Mouse (Mus musculus) heart, adult 2 months (tissue): ENCODE measurements around the gene Aqp9. TPM values are rescaled to one million over a fixed set of nuclear protein-coding genes. Genes with fewer than 3 reads are reported as not detected.

Source experiments
- DNase-seq, 2 experiments: peaks; one replicate each; pipeline ENCODE4 v3.0.0; 2021
- H3K27ac ChIP-seq: fragments of 200-600 bp; 2 replicates; pipeline ENCODE4 v1.8.1; 2022
- H3K27me3 ChIP-seq: fragments of 200-500 bp; 2 replicates; pipeline ENCODE4 v1.6.1; 2012; ENCODE audit warnings: mild to moderate bottlenecking, low read length, inconsistent platforms, mixed read lengths; ENCODE audit not compliant: control insufficient read depth, insufficient read depth
- H3K36me3 ChIP-seq: fragments of 200-500 bp; 2 replicates; pipeline ENCODE4 v1.6.1; 2012; ENCODE audit warnings: low read length, inconsistent platforms; ENCODE audit not compliant: control insufficient read depth, insufficient read depth
- H3K4me1 ChIP-seq: fragments of 200-500 bp; 2 replicates; pipeline ENCODE4 v1.6.1; 2011; ENCODE audit warnings: low read length; ENCODE audit not compliant: control insufficient read depth, insufficient read depth
- H3K4me3 ChIP-seq: fragments of 200-600 bp; 2 replicates; pipeline ENCODE4 v1.8.1; 2022
- H3K79me2 ChIP-seq: fragments of 200-500 bp; replicated peaks from 2 replicates; pipeline ENCODE4 v1.6.1; 2012; ENCODE audit warnings: mild to moderate bottlenecking, inconsistent platforms, low read length, moderate library complexity, mixed read lengths; ENCODE audit not compliant: control insufficient read depth, insufficient read depth
- H3K9ac ChIP-seq: fragments of 200-500 bp; 2 replicates; pipeline ENCODE4 v1.6.1; 2012; ENCODE audit warnings: low read depth, mild to moderate bottlenecking, control low read depth, inconsistent platforms, low read length, mixed read lengths
- CTCF ChIP-seq: fragments of 200-600 bp; IDR thresholded peaks from 2 replicates; pipeline ENCODE4 v1.8.1; 2022; ENCODE audit warnings: antibody characterized with exemption, mild to moderate bottlenecking, moderate library complexity
- EP300 ChIP-seq: fragments of 200-500 bp; IDR thresholded peaks from 2 replicates; pipeline ENCODE4 v1.6.1; 2011; ENCODE audit warnings: low read depth, low read length, control low read depth; ENCODE audit not compliant: insufficient read depth
- POLR2A ChIP-seq: fragments of 200-500 bp; IDR thresholded peaks from 2 replicates; pipeline ENCODE4 v1.6.1; 2011; ENCODE audit warnings: mild to moderate bottlenecking, low read depth, low read length, control low read depth; ENCODE audit not compliant: insufficient read depth
- WGBS: fragments of 180-500 bp; shearing (Covaris S2); methylation state at CpG from one replicate; pipeline ENCODE4 v1.1.7; 2018; 5-methylcytosine and 5-hydroxymethylcytosine counted together
- intact Hi-C: fragments of 180-260 bp; cut with DNase I; formaldehyde crosslinking; loops from one replicate; pipeline ENCODE4 v1.15.1; 2025
- long read RNA-seq: library from polyadenylated mRNA; stranded (forward); transcript quantifications from one replicate; pipeline ENCODE4 v2.0.0, GENCODE M21; 2021
- polyA plus RNA-seq: library from polyadenylated mRNA; depleted of rRNA; stranded (reverse); fragments of >200 nt; gene quantifications from 2 replicates; pipeline ENCODE4 v1.2.3, GENCODE M21; 2012; rRNA removed
- total RNA-seq, 2 experiments: library from RNA; stranded (reverse); gene quantifications; 2 replicates each; pipeline ENCODE4 v1.2.3; 2021

Aqp9 gene
- total RNA-seq (under 1 TPM; 0.45 to 0.57 TPM), polyA plus RNA-seq (0.06 and 0.66 TPM in 2 replicates)
- long read RNA-seq: 0 reads

DNA sequence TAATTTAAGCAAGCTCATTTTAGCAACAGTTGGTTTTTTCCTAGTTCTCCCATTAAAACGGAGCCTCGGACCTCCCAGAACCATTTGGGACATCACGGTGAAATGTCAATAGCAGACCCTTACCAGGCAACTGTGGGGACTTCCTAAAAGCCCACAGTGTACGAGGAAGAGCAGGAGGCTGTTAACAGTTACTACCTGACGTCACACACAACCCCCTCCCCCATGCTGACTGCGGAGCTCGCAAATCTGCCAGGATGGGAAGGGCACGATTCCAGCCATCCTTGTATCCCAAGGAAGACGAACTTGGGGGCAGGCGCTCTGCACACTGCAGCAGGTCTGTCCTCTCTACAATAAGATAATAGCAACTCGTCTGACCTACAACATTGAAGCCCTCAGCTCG, at the start of gene Aqp9:
Aqp9 (minus strand) TSS at position 172 of the 400 bp plus-strand sequence.
- Histone ChIP-seq H3K79me2 (no peaks in the 10 kb centered on the region), H3K4me1 (peaks cover 1% of the 10 kb centered on the region), H3K9ac (no peak within 1 kb of the TSS), H3K27ac (no peak within 1 kb of the TSS), H3K4me3 (no peak within 1 kb of the TSS), H3K27me3 (no peaks in the 10 kb centered on the region), H3K36me3 (no peaks in the 10 kb centered on the region)
- DNase-seq: no peak
- WGBS: 38% methylated on average over 12 of the region's 12 CpGs
- TF ChIP-seq CTCF (no peak), POLR2A (no peak), EP300 (no peak)
- intact Hi-C loops: no loop called here

DNA sequence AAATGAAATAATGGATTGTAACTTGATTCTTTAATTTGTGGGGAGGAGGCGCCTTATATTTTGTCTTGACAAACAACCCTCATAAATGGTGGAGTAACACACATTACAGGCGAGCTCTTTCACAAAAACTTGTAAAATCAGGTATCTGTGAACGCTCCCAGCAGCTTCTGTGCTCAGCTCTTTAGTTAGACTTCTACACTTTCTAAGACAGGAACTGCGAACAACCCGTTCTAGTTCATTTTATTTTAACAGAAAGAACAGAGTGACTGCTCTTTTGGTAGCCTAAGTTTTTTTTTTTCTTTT, 49.3 kb upstream of the Aqp9 start:
- TF ChIP-seq CTCF (no peak), POLR2A (no peak), EP300 (no peak)
- no peak for DNase-seq
- Histone ChIP-seq H3K27me3 (peaks cover 18% of the 10 kb centered on the region), H3K9ac (no peak overlapping the region), H3K36me3 (no peaks in the 10 kb centered on the region), H3K4me1 (no peaks in the 10 kb centered on the region; the same call in 1 of the 2 replicates), H3K79me2 (no peaks in the 10 kb centered on the region), H3K27ac (no peak overlapping the region), H3K4me3 (no peak overlapping the region)
- intact Hi-C loops: loop anchor here (10.0 kb wide), 2 partner anchors 137 to 407 kb away; no protein-coding TSS in a partner anchor
- 46% methylated on average over 5 of the region's 5 CpGs for WGBS

DNA sequence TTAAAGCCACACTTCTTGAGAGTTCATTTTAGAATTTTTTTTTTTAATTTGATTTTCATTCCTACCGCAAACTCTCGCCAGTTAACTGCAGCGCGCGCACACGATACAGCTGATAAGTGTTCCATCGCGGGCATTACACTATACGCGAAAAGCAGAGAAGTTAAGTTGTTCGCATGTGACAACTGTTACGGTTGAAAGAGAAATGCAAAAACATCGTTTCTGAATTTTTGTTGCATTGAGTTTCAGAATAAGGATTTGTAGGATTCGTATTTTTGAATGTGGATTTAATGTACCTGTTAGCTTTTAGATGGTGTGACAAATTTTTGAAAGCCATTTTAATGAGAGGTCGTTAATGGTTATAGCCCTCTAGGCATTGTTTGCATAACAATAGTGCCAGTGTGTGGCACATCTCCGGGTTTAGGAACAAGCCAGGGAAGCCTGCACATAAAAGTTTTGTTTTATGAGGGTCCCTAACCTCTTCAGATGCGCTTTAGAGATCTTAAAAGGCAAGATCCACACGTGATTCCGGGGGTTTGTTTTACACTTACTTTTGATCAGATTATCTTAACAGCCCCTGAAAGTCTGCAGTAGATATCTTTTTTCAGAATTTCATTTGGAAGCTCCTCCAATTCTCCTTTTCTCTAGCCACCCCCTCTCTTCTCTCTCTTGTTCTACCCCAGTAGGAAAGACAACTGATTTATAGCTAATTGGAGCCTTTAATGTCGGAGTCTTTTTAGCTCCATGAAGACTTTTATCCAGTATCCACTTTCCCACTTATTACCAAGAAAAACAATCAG, 48.7 kb upstream of the Aqp9 start:
- Histone ChIP-seq H3K36me3 (no peaks in the 10 kb centered on the region), H3K4me1 (no peaks in the 10 kb centered on the region; the same call in 1 of the 2 replicates), H3K79me2 (no peaks in the 10 kb centered on the region), H3K4me3 (no peak overlapping the region), H3K27ac (no peak overlapping the region), H3K9ac (no peak overlapping the region), H3K27me3 (peaks cover 18% of the 10 kb centered on the region)
- TF ChIP-seq CTCF (no peak), EP300 (no peak), POLR2A (no peak)
- WGBS: 15% methylated on average over 20 of the region's 20 CpGs
- no peak for DNase-seq
- intact Hi-C loops: loop anchor here (10.0 kb wide), 2 partner anchors 138 to 408 kb away; no protein-coding TSS in a partner anchor

DNA sequence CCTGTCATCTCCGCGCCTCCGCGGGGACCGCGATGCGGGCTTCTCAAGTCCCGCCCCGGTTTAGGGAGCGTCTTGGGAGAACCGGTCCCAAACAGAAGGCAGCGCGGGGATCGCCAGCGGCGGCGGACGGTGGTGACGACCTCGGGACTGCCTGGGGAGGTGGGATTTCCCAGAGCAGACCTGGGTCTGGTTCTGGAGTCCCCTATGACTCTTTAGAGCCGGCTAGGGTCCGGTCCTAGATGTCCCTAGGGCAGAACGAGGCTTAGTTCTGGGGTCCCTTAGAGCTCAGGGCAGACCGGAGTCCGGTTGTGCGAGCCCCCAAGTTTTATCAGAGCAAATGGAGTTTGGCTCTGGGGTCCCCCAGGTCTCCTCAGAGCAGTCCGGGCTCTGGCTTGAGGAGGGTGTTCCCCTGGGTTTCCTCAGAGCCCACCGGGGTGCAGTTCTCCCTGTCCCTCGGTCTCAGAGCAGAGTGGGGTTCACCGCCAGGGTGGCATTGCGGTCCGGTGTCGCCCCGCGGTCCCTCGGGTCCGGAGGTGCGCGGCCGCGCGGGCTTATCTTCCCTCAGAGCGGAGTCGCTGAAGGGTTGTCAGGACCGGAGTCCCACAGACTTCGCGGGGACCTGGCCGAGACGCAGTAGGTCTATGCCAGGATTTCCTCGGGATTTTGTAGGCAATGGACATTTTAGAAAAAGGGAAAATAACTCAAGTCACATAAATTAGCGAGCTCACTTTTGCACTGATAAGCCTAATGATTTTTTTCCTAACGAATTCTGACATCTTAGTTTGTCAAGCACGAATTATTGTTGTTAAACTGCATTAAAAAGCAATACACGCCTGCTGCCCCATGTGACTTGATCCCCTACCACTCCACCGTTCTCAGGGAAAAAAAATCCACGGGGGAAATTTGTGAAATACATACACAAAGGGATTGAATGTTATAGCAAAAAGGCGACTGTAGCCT, 47.8 kb upstream of the Aqp9 start:
- Histone ChIP-seq H3K4me3 (peak overlapping the region; percentile 47), H3K9ac (peak overlapping the region; percentile 62; the same call in 1 of the 2 replicates), H3K27ac (no peak overlapping the region; the same call in 1 of the 2 replicates), H3K27me3 (peaks cover 18% of the 10 kb centered on the region), H3K36me3 (no peaks in the 10 kb centered on the region), H3K4me1 (no peaks in the 10 kb centered on the region; the same call in 1 of the 2 replicates), H3K79me2 (no peaks in the 10 kb centered on the region)
- DNase-seq: peak; percentile 39 to 63
- intact Hi-C loops: loop anchor here (10.0 kb wide), 2 partner anchors 138 to 408 kb away; no protein-coding TSS in a partner anchor
- TF ChIP-seq EP300 (no peak), CTCF (no peak), POLR2A (no peak)
- 2% methylated on average over 57 of the region's 57 CpGs for WGBS

DNA sequence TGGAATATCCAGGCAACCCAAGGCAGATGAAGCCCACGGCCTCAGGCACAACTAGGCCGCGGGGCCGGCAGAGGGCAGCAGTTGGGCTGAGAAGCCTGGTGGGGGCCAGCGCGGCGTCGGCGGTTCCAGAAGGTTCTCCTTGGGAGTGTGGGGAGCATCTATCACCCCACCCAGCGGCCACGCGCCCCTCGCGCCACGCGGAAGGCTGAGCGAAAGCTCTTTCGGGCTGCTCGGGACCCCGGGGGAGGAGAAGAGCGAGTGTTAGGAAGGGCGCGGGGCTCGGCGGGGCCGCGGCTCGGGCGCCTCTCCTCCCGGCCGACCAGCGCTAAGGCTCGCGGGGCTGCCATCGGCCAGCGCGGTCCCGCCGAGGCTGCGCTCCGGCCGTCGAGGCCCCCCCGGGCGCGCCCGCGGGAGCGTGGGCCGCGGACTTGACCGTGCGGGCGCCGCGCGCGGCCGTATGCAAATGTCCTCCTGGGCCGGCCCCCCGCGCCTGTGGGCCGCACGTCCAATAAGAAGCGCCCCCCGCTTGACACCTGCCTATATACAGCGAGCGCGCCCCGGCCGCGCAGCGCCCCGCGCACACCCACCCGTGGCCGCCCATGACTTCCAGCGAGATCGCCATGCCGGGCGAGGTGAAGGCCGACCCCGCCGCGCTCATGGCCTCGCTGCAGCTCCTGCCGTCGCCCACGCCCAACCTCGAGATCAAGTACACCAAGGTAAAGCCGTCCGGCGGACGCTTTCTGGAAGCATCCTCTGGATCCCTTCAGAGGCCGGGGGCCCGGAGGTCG, 47.0 kb upstream of the Aqp9 start, which contains the start of gene Aldh1a2:
Aldh1a2 (plus strand) TSS at position 542 of the 788 bp plus-strand sequence.
- DNase-seq: peak; percentile 80 to 84
- Histone ChIP-seq H3K79me2 (no peaks in the 10 kb centered on the region), H3K4me1 (no peaks in the 10 kb centered on the region; the same call in 1 of the 2 replicates), H3K36me3 (no peaks in the 10 kb centered on the region), H3K4me3 (peak within 1 kb of the TSS; percentile 47), H3K9ac (peak within 1 kb of the TSS; percentile 62), H3K27ac (no peak within 1 kb of the TSS; the same call in 1 of the 2 replicates), H3K27me3 (peaks cover 18% of the 10 kb centered on the region)
- intact Hi-C loops: loop anchor here (1.0 to 10.0 kb wide), 3 partner anchors 139 to 409 kb away; no protein-coding TSS in a partner anchor
- 1% methylated on average over 97 of the region's 97 CpGs for WGBS
- TF ChIP-seq EP300 (no peak), POLR2A (no peak), CTCF (peak; percentile 84)
